Mouse (Mus musculus) limb, embryonic 14.5 days (tissue): ENCODE measurements around the gene Nos1ap. TPM values are rescaled to one million over a fixed set of nuclear protein-coding genes. Genes with fewer than 3 reads are reported as not detected.

Experiments
- ATAC-seq: fragments of 200-750 bp; cut with Nextera tagmentation; 2 replicates; pipeline ENCODE4 v1.8.0; 2017; ENCODE audit warnings: low read depth, moderate number of reproducible peaks, moderate TSS enrichment; ENCODE audit not compliant: low FRiP score
- DNase-seq: peaks from one replicate; pipeline ENCODE4 v3.0.0-alpha.2; 2015; ENCODE audit warnings: low spot score
- H3K27ac ChIP-seq: fragments of 300-500 bp; sonication (generic); replicated peaks from 2 replicates; pipeline ENCODE4 v1.5.1; 2014; ENCODE audit warnings: low read depth, mild to moderate bottlenecking, low read length, moderate library complexity, mixed read lengths
- H3K27me3 ChIP-seq: fragments of 300-500 bp; sonication (generic); 2 replicates; pipeline ENCODE4 v1.6.1; 2014; ENCODE audit warnings: low read length, mixed read lengths; ENCODE audit not compliant: control insufficient read depth, insufficient read depth
- H3K36me3 ChIP-seq: fragments of 300-500 bp; sonication (generic); 2 replicates; pipeline ENCODE4 v1.6.1; 2014; ENCODE audit warnings: mild to moderate bottlenecking, low read length, moderate library complexity, mixed read lengths; ENCODE audit not compliant: control insufficient read depth, insufficient read depth
- H3K4me1 ChIP-seq: fragments of 300-500 bp; sonication (generic); 2 replicates; pipeline ENCODE4 v1.6.1; 2014; ENCODE audit warnings: antibody characterized with exemption, low read length, mixed read lengths; ENCODE audit not compliant: control insufficient read depth, insufficient read depth
- H3K4me2 ChIP-seq: fragments of 300-500 bp; sonication (generic); replicated peaks from 2 replicates; pipeline ENCODE4 v1.6.1; 2014; ENCODE audit warnings: low read depth, mild to moderate bottlenecking, low read length, moderate library complexity; ENCODE audit not compliant: severe bottlenecking
- H3K4me3 ChIP-seq: fragments of 300-500 bp; sonication (generic); replicated peaks from 2 replicates; pipeline ENCODE4 v1.5.1; 2014; ENCODE audit warnings: low read length
- H3K9ac ChIP-seq: fragments of 300-500 bp; sonication (generic); 2 replicates; pipeline ENCODE4 v1.6.1; 2014; ENCODE audit warnings: mild to moderate bottlenecking, low read depth, low read length, moderate library complexity; ENCODE audit not compliant: severe bottlenecking
- H3K9me3 ChIP-seq: fragments of 300-500 bp; sonication (generic); 2 replicates; pipeline ENCODE4 v1.6.1; 2016; ENCODE audit warnings: low read length; ENCODE audit not compliant: control insufficient read depth
- POLR2A ChIP-seq: fragments of 200-500 bp; IDR thresholded peaks from 2 replicates; pipeline ENCODE4 v1.8.0; 2012; ENCODE audit warnings: inconsistent platforms, mild to moderate bottlenecking, moderate library complexity, borderline replicate concordance; ENCODE audit not compliant: insufficient read depth, insufficient read length; ENCODE audit errors: extremely low read depth
- WGBS: fragments of 180-500 bp; shearing (Covaris S2); extraction: QIAGEN DNeasy Blood & Tissue Kit; methylation state at CpG from one replicate; pipeline ENCODE4 v1.1.7; 2014; 5-methylcytosine and 5-hydroxymethylcytosine counted together
- polyA plus RNA-seq, 2 experiments: library from polyadenylated mRNA; depleted of rRNA in 1 of 2; stranded (reverse) in 1 of 2; unstranded in 1 of 2; fragments of >200 nt; fragmentation: Nextera tagmentation in 1 of 2; extraction: Ambion mirVana in 1 of 2; gene quantifications; 2 replicates each; pipeline versions ENCODE4 v1.2.1 to v1.2.3; 2012 to 2014

Nos1ap gene
- polyA plus RNA-seq, 2 experiments = 10.2 to 11.6 TPM

DNA sequence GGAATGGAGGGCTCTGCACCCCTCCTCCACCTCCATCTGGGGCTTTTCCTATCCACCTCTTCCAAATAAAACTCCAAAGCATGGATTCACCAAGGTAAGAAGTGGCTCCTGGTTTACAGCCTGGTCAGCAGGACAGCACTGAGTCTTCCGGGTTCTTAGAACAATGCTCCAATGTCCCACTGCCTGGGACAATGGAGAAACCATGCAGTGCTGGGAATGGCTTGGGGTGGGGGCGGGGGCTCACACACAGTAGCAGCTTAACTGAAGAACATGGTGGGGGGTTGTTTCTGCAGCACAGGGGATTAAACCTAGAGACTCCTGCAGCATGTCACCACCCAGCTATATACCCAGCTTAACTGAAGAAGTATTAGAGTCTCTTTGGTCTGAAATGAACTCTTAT, 209.2 kb downstream of the Nos1ap start:
- 48% methylated on average over 2 of the region's 2 CpGs for WGBS
- Histone ChIP-seq H3K9ac (no peak overlapping the region), H3K36me3 (no peaks in the 10 kb centered on the region), H3K4me2 (no peak overlapping the region), H3K9me3 (no peaks in the 10 kb centered on the region), H3K4me1 (peaks cover 10% of the 10 kb centered on the region), H3K27me3 (no peaks in the 10 kb centered on the region), H3K27ac (no peak overlapping the region), H3K4me3 (no peak overlapping the region)
- TF ChIP-seq POLR2A = no peak
- ATAC-seq = no peak
- no peak for DNase-seq

DNA sequence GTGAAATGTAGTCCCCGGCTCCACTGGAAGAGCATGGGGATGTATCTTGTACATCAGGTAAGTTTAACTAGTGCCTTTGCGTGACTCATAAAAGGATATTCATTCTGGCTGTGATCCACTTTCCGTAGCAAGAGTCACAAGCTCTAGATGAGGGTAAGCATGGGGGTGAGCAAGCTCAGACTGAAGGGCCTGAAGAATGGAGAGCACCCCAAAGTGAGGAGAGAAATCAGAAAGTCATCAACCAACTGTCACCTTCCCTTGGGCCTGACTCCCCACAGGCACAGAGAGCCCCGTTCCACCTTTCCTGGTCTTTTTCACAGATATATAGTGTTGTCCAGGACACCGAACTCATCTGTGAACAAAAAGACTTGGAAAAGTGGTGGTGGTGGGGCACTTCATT, 213.9 kb downstream of the Nos1ap start:
- no peak for TF ChIP-seq POLR2A
- no peak for DNase-seq
- 86% methylated on average over 5 of the region's 5 CpGs for WGBS
- H3K4me2 ChIP-seq = no peak overlapping the region
- peaks cover 8% of the 10 kb centered on the region for H3K4me1 ChIP-seq
- no peak overlapping the region for H3K9ac ChIP-seq
- no peak for ATAC-seq
- no peaks in the 10 kb centered on the region for H3K9me3 ChIP-seq
- H3K36me3 ChIP-seq = no peaks in the 10 kb centered on the region
- no peak overlapping the region for H3K27ac ChIP-seq
- no peak overlapping the region for H3K4me3 ChIP-seq
- no peaks in the 10 kb centered on the region for H3K27me3 ChIP-seq

DNA sequence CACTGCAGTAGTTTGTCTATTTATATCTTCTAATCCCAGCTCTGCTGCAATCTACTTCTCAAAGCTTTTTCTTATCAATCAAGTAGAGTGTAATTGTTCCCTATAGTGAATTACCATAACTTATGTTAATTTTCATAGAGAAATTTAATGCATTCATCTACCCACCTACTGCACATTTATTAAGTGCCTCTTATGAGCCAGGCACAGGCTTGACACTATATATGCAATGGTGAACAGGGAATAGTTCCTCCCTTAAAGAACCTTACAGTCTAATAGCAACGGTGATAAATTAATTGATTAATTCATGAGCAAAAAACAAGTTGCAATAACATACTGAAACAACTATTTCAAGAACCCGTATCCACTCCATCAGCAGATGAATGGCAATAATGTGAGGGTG, 215.9 kb downstream of the Nos1ap start:
- H3K9me3 ChIP-seq = no peaks in the 10 kb centered on the region
- ATAC-seq = no peak
- DNase-seq = no peak
- no peak overlapping the region for H3K4me2 ChIP-seq
- no peaks in the 10 kb centered on the region for H3K27me3 ChIP-seq
- H3K36me3 ChIP-seq = no peaks in the 10 kb centered on the region
- no peak for TF ChIP-seq POLR2A
- no peak overlapping the region for H3K9ac ChIP-seq
- WGBS = 89% methylated on average over 2 of the region's 2 CpGs
- H3K4me3 ChIP-seq = no peak overlapping the region
- H3K4me1 ChIP-seq = no peaks in the 10 kb centered on the region
- H3K27ac ChIP-seq = no peak overlapping the region

DNA sequence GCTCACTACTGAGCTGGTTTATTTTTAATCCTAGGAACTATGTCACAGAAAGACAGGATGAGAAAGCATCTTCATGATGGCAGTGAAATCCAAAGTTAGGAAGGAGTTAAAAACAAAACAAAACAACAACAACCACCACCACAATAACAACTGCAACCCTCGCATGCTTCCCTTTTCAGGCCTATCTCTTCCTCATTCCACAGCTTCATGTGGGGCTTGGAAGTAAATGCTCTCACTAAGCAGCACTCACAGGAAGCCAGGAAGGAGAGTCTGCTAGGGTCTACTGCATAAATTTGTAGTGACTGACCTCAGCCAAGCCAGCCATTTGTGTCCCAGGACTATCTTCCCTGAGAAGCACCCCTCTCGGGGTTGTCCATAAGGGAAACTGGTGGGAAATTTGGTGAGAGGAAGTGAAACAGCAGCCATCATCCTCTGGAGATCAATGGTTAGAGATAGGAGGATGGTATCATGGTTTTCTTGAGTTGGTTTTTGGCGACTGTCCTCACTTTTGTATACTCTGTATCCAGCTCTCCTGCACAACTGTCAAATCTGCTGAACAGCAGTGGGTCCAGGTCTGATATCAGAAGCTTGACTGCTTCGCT, 218.4 kb downstream of the Nos1ap start:
- no peak for ATAC-seq
- Histone ChIP-seq H3K9me3 (no peaks in the 10 kb centered on the region), H3K36me3 (no peaks in the 10 kb centered on the region), H3K4me2 (no peak overlapping the region), H3K4me3 (no peak overlapping the region), H3K4me1 (no peaks in the 10 kb centered on the region), H3K9ac (no peak overlapping the region), H3K27ac (no peak overlapping the region), H3K27me3 (no peaks in the 10 kb centered on the region)
- no peak for DNase-seq
- TF ChIP-seq POLR2A = no peak
- WGBS = 79% methylated on average over 4 of the region's 4 CpGs

DNA sequence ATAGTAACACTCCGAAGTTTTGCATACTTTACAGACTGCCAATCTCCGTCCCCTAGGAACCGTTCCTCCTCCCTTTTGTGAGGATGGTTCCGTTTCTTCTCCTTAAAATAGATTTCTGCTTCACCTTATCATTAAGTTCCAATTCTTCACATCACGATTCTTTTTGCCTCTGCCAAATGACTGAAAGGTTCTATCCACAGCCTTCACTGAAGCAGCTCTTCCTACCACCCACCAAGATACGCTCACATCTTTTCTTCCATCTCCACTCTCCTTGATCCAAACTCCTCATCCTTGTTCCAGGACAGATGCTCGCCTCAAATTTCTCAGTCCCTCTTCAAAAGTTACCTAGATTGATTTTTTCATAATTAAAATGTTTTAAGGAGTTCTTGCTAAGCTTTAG, 220.8 kb downstream of the Nos1ap start:
- no peak for ATAC-seq
- H3K9me3 ChIP-seq = no peaks in the 10 kb centered on the region
- no peaks in the 10 kb centered on the region for H3K4me1 ChIP-seq
- H3K27ac ChIP-seq = no peak overlapping the region
- 82% methylated on average over 7 of the region's 7 CpGs for WGBS
- no peaks in the 10 kb centered on the region for H3K36me3 ChIP-seq
- no peak for DNase-seq
- no peak overlapping the region for H3K9ac ChIP-seq
- H3K4me2 ChIP-seq = no peak overlapping the region
- no peak for TF ChIP-seq POLR2A
- no peak overlapping the region for H3K4me3 ChIP-seq
- H3K27me3 ChIP-seq = no peaks in the 10 kb centered on the region

DNA sequence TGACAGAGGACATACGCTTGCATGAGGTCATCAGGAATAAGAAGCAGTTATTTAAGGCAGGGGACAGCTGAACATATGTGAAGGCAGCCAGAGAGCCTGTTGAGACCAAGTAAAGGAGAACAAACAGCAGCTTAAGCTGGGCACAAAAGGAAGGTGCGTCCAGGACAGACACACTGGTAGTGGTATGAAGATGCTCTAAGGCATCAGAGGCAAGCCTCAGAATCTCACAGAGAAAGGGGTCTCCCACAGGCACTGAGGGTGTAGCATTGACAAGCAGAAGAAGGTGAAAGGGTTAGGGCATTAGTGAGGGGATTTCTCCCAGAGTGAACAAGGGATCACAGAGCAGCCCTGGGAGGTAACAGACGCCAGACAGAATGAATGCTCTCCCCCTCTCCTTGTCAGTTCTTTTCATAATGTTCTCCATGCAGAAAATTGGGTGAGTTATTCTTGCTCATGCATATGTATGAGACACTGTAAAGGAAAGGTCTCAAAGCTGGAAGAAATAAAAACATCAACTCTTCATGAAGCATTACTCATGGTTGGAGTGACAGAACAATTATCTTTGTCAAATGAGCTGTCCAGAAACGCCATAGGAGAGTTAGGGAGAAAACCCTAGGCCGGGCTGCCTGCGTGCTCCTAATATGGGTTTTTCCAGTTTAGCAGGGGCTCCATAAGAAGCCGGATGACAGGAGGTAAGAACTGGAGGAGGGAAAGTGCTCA, 222.5 kb downstream of the Nos1ap start:
- no peak overlapping the region for H3K27ac ChIP-seq
- ATAC-seq (no peak), DNase-seq (no peak)
- H3K9me3 ChIP-seq = no peaks in the 10 kb centered on the region
- WGBS = 79% methylated on average over 7 of the region's 7 CpGs
- H3K36me3 ChIP-seq = no peaks in the 10 kb centered on the region
- no peaks in the 10 kb centered on the region for H3K27me3 ChIP-seq
- H3K4me1 ChIP-seq = no peaks in the 10 kb centered on the region
- H3K4me3 ChIP-seq = no peak overlapping the region
- TF ChIP-seq POLR2A = no peak
- H3K9ac ChIP-seq = no peak overlapping the region
- H3K4me2 ChIP-seq = no peak overlapping the region
